Mouse (Mus musculus) induced T-regulatory cell, adult 2 months (primary cell): ENCODE results near the gene Speer3.
"Not testable (repeated sequence)": the region's sequence is repeated elsewhere in the genome, so short reads cannot be mapped to it uniquely, and the experiment has no call there.

Source experiments
- DNase-seq: peaks from one replicate; pipeline ENCODE4 v3.0.0-alpha.2; 2012; ENCODE audit warnings: low read depth

Gene Speer3

GRCm38 (mm10) chr5:13791319-13791718 lies at the start of gene Speer3:
Speer3 (plus strand) TSS chr5:13791619.
- no peak for DNase-seq

GRCm38 (mm10) chr5:13810496-13810895 lies 19.1 kb downstream of the Speer3 start:
- DNase-seq = not testable (repeated sequence)

- no peak for DNase-seq
These were observed 33.7 kb downstream of the Speer3 start for GRCm38 (mm10) chr5:13825108-13825507.

- DNase-seq = no peak
These were observed 35.3 kb downstream of the Speer3 start for GRCm38 (mm10) chr5:13826708-13827107.

GRCm38 (mm10) chr5:13844317-13844716 lies 52.9 kb downstream of the Speer3 start:
- no peak for DNase-seq
